Mouse (Mus musculus) small intestine, adult 2 months (tissue): Measurements from ENCODE around the gene Pdia5.

ENCODE experiments used
- CTCF ChIP-seq: fragments of 200-500 bp; IDR thresholded peaks from 2 replicates; pipeline ENCODE4 v1.5.1; 2012; ENCODE audit warnings: low read depth, mild to moderate bottlenecking, control low read depth, inconsistent platforms, low read length, moderate library complexity, mixed read lengths; ENCODE audit not compliant: insufficient replicate concordance, insufficient read length; ENCODE audit errors: extremely low read depth
- POLR2A ChIP-seq: fragments of 200-500 bp; IDR thresholded peaks from 2 replicates; pipeline ENCODE4 v1.6.1; 2012; ENCODE audit warnings: low read depth, mild to moderate bottlenecking, control low read depth, inconsistent platforms, low read length, moderate library complexity

GRCm38 (mm10) chr16:35465808-35466351 lies 24.8 kb downstream of the Pdia5 start:
- TF ChIP-seq CTCF (no peak), POLR2A (no peak)
